Mouse (Mus musculus) neural tube, embryonic 15.5 days (tissue): ENCODE measurements around the gene Gad1. TPM values are rescaled to one million over a fixed set of nuclear protein-coding genes. Genes with fewer than 3 reads are reported as not detected.

Source experiments
- ATAC-seq: fragments of 200-750 bp; cut with Nextera tagmentation; 2 replicates; pipeline ENCODE4 v1.8.0; 2017; ENCODE audit warnings: mild to moderate bottlenecking, moderate TSS enrichment, moderate library complexity; ENCODE audit not compliant: low FRiP score
- H3K27ac ChIP-seq: fragments of 300-500 bp; sonication (generic); replicated peaks from 2 replicates; pipeline ENCODE4 v1.5.1; 2015; ENCODE audit warnings: mild to moderate bottlenecking, inconsistent platforms
- H3K27me3 ChIP-seq: fragments of 300-500 bp; sonication (generic); replicated peaks from 2 replicates; pipeline ENCODE4 v1.6.1; 2015; ENCODE audit warnings: inconsistent platforms
- H3K36me3 ChIP-seq: fragments of 300-500 bp; sonication (generic); 2 replicates; pipeline ENCODE4 v1.6.1; 2015; ENCODE audit warnings: inconsistent platforms
- H3K4me1 ChIP-seq: fragments of 300-500 bp; sonication (generic); 2 replicates; pipeline ENCODE4 v1.6.1; 2015; ENCODE audit warnings: inconsistent platforms
- H3K4me2 ChIP-seq: fragments of 300-500 bp; sonication (generic); 2 replicates; pipeline ENCODE4 v1.6.1; 2015; ENCODE audit warnings: inconsistent platforms, mild to moderate bottlenecking, moderate library complexity
- H3K4me3 ChIP-seq: fragments of 300-500 bp; sonication (generic); replicated peaks from 2 replicates; pipeline ENCODE4 v1.5.1; 2015; ENCODE audit warnings: mild to moderate bottlenecking, inconsistent platforms
- H3K9ac ChIP-seq: fragments of 300-500 bp; sonication (generic); replicated peaks from 2 replicates; pipeline ENCODE4 v1.6.1; 2015; ENCODE audit warnings: mild to moderate bottlenecking, inconsistent platforms
- H3K9me3 ChIP-seq: fragments of 300-500 bp; sonication (generic); replicated peaks from 2 replicates; pipeline ENCODE4 v1.6.1; 2016; ENCODE audit warnings: inconsistent platforms
- WGBS: fragments of 180-500 bp; shearing (Covaris S2); methylation state at CpG from one replicate; pipeline ENCODE4 v1.1.7; 2015; ENCODE audit warnings: mixed read lengths; 5-methylcytosine and 5-hydroxymethylcytosine counted together
- polyA plus RNA-seq: library from polyadenylated mRNA; unstranded; fragments of >200 nt; fragmentation: Nextera tagmentation; extraction: Ambion mirVana; gene quantifications from 2 replicates; pipeline ENCODE4 v1.2.1, GENCODE M21; 2015

Gene Gad1
- polyA plus RNA-seq, 1 experiment from 2014 or later = 96.5 TPM

GRCm38 (mm10) chr2:70565651-70566602, 13.1 kb downstream of the Gad1 start:
- H3K4me3 ChIP-seq = peak overlapping the region; percentile 50
- peak overlapping the region; percentile 90 for H3K27ac ChIP-seq
- H3K9ac ChIP-seq = peak overlapping the region; percentile 61
- peaks cover 69% of the 10 kb centered on the region for H3K27me3 ChIP-seq
- H3K4me1 ChIP-seq = peaks cover 66% of the 10 kb centered on the region
- H3K36me3 ChIP-seq = no peaks in the 10 kb centered on the region
- 4% methylated on average over 30 of the region's 30 CpGs for WGBS
- no peaks in the 10 kb centered on the region for H3K9me3 ChIP-seq
- H3K4me2 ChIP-seq = peak overlapping the region; percentile 60
- no peak for ATAC-seq

GRCm38 (mm10) chr2:70566603-70566981, 13.7 kb downstream of the Gad1 start:
- H3K4me2 ChIP-seq = peak overlapping the region; percentile 60
- H3K4me1 ChIP-seq = peaks cover 61% of the 10 kb centered on the region
- ATAC-seq = no peak
- H3K9ac ChIP-seq = peak overlapping the region; percentile 61
- H3K27me3 ChIP-seq = peaks cover 63% of the 10 kb centered on the region
- H3K9me3 ChIP-seq = no peaks in the 10 kb centered on the region
- H3K36me3 ChIP-seq = no peaks in the 10 kb centered on the region
- peak overlapping the region; percentile 90 for H3K27ac ChIP-seq
- peak overlapping the region; percentile 50 for H3K4me3 ChIP-seq
- 1% methylated on average over 18 of the region's 18 CpGs for WGBS

- Histone ChIP-seq H3K4me2 (peak overlapping the region; percentile 60), H3K36me3 (no peaks in the 10 kb centered on the region), H3K27me3 (peaks cover 61% of the 10 kb centered on the region), H3K4me1 (peaks cover 55% of the 10 kb centered on the region), H3K9ac (peak overlapping the region; percentile 61), H3K4me3 (peak overlapping the region; percentile 50), H3K27ac (peak overlapping the region; percentile 90), H3K9me3 (no peaks in the 10 kb centered on the region)
- ATAC-seq = peak; percentile 19; the same call in 1 of the 2 replicates
- 5% methylated on average over 23 of the region's 23 CpGs for WGBS
These were observed 14.3 kb downstream of the Gad1 start for GRCm38 (mm10) chr2:70567071-70567681.

DNA sequence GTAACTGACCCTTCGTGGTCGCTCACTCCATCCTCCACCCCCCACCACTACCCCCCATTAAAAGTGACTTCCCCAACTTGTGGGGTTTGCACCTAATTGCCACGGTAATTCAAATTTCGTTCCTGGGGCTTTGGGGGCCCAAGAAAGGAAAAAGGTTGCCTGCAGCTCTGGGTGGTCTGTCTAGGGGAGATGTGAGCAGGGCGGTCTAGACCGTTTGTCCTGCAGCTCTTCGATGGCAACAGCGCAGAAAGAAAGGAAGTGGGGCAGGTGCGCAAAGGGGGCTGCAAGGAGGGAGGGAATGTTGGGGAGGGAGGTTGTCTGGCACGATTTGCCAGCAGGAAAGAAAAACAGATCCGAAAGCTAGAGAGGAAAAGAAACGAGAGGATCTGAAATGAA, 14.8 kb downstream of the Gad1 start:
- 1% methylated on average over 12 of the region's 12 CpGs for WGBS
- H3K9me3 ChIP-seq = no peaks in the 10 kb centered on the region
- peak overlapping the region; percentile 90 for H3K27ac ChIP-seq
- no peaks in the 10 kb centered on the region for H3K36me3 ChIP-seq
- H3K4me3 ChIP-seq = peak overlapping the region; percentile 50
- H3K4me1 ChIP-seq = peaks cover 50% of the 10 kb centered on the region
- H3K9ac ChIP-seq = peak overlapping the region; percentile 61; the same call in 1 of the 2 replicates
- H3K4me2 ChIP-seq = peak overlapping the region; percentile 60
- peaks cover 56% of the 10 kb centered on the region for H3K27me3 ChIP-seq
- ATAC-seq = no peak

GRCm38 (mm10) chr2:70568198-70568941, 15.5 kb downstream of the Gad1 start:
- ATAC-seq = 0 out of 2 replicates have a peak, but pooled peaks have one; percentile 22
- WGBS = under 1% methylated on average over 34 of the region's 34 CpGs
- peak overlapping the region; percentile 17; the same call in 1 of the 2 replicates for H3K9ac ChIP-seq
- H3K4me2 ChIP-seq = peak overlapping the region; percentile 60
- H3K36me3 ChIP-seq = no peaks in the 10 kb centered on the region
- peaks cover 43% of the 10 kb centered on the region for H3K4me1 ChIP-seq
- H3K27me3 ChIP-seq = peaks cover 50% of the 10 kb centered on the region
- no peaks in the 10 kb centered on the region for H3K9me3 ChIP-seq
- H3K4me3 ChIP-seq = peak overlapping the region; percentile 50
- H3K27ac ChIP-seq = peak overlapping the region; percentile 90

- Histone ChIP-seq H3K4me1 (peaks cover 32% of the 10 kb centered on the region), H3K4me3 (no peak overlapping the region), H3K36me3 (no peaks in the 10 kb centered on the region), H3K27ac (no peak overlapping the region), H3K9me3 (no peaks in the 10 kb centered on the region), H3K27me3 (peaks cover 26% of the 10 kb centered on the region), H3K4me2 (no peak overlapping the region), H3K9ac (no peak overlapping the region)
- WGBS = 63% methylated on average over 4 of the region's 4 CpGs
- ATAC-seq = no peak
These were observed 18.8 kb downstream of the Gad1 start for GRCm38 (mm10) chr2:70571698-70572097.

- no peak overlapping the region for H3K9ac ChIP-seq
- H3K9me3 ChIP-seq = no peaks in the 10 kb centered on the region
- no peak overlapping the region for H3K27ac ChIP-seq
- H3K4me3 ChIP-seq = no peak overlapping the region
- peaks cover 26% of the 10 kb centered on the region for H3K4me1 ChIP-seq
- H3K27me3 ChIP-seq = peaks cover 20% of the 10 kb centered on the region
- H3K4me2 ChIP-seq = no peak overlapping the region
- ATAC-seq = no peak
- WGBS = 55% methylated on average over 9 of the region's 9 CpGs
- no peaks in the 10 kb centered on the region for H3K36me3 ChIP-seq
These were observed 19.4 kb downstream of the Gad1 start for GRCm38 (mm10) chr2:70572251-70572650.

GRCm38 (mm10) chr2:70573544-70574210, 20.8 kb downstream of the Gad1 start:
- peaks cover 12% of the 10 kb centered on the region for H3K4me1 ChIP-seq
- H3K27ac ChIP-seq = no peak overlapping the region
- no peaks in the 10 kb centered on the region for H3K9me3 ChIP-seq
- WGBS = 82% methylated on average over 8 of the region's 8 CpGs
- H3K27me3 ChIP-seq = peaks cover 16% of the 10 kb centered on the region
- no peak overlapping the region for H3K4me2 ChIP-seq
- ATAC-seq = no peak
- H3K9ac ChIP-seq = no peak overlapping the region
- no peaks in the 10 kb centered on the region for H3K36me3 ChIP-seq
- H3K4me3 ChIP-seq = no peak overlapping the region

DNA sequence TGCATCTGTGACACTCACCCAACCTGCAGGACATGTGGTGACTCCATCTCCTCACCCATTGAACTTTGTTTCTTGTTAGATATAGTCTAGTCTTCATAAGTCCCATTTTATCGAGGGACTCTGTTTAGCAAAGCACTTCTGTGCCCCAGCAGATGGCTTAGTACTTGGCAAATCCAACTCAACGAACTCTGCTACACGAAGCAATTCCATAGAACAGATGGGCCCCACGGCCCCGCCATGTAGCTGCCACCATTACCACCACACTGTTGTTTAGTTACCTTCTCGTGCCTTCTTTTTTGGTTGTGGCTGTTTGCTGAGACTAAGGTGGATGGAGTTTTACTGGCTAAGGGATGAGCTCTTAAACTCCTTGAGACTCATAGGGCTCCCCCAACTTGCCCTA, 35.3 kb downstream of the Gad1 start:
- ATAC-seq = no peak
- Histone ChIP-seq H3K36me3 (no peaks in the 10 kb centered on the region), H3K27ac (no peak overlapping the region), H3K4me1 (no peaks in the 10 kb centered on the region), H3K27me3 (no peaks in the 10 kb centered on the region), H3K9ac (no peak overlapping the region), H3K4me3 (no peak overlapping the region), H3K9me3 (no peaks in the 10 kb centered on the region), H3K4me2 (no peak overlapping the region)
- WGBS = 90% methylated on average over 6 of the region's 6 CpGs

- Histone ChIP-seq H3K9ac (no peak overlapping the region), H3K4me2 (no peak overlapping the region), H3K4me1 (no peaks in the 10 kb centered on the region), H3K36me3 (no peaks in the 10 kb centered on the region; the same call in 1 of the 2 replicates), H3K4me3 (no peak overlapping the region), H3K27ac (no peak overlapping the region), H3K9me3 (no peaks in the 10 kb centered on the region), H3K27me3 (no peaks in the 10 kb centered on the region)
- WGBS = 44% methylated on average over 6 of the region's 6 CpGs
- ATAC-seq = no peak
These were observed 39.6 kb downstream of the Gad1 start for GRCm38 (mm10) chr2:70592432-70592831.

- Histone ChIP-seq H3K4me2 (no peak overlapping the region), H3K27ac (no peak overlapping the region), H3K9ac (no peak overlapping the region), H3K9me3 (no peaks in the 10 kb centered on the region), H3K4me1 (no peaks in the 10 kb centered on the region), H3K36me3 (no peaks in the 10 kb centered on the region; the same call in 1 of the 2 replicates), H3K4me3 (no peak overlapping the region), H3K27me3 (no peaks in the 10 kb centered on the region)
- no peak for ATAC-seq
- 88% methylated on average over 5 of the region's 5 CpGs for WGBS
These were observed 40.8 kb downstream of the Gad1 start for GRCm38 (mm10) chr2:70593670-70594069.
